Mouse (Mus musculus) neural tube, embryonic 12.5 days (tissue): ENCODE measurements at regions not wholly inside any gene's neighbourhood (a gene's known extent, or its start where the extent isn't known, plus 50 kb on each side); places are given as distances from the start of the nearest gene placed in this dataset.

Experiments used
- ATAC-seq: fragments of 200-750 bp; cut with Nextera tagmentation; 2 replicates; pipeline ENCODE4 v1.8.0; 2017; ENCODE audit warnings: low read depth, mild to moderate bottlenecking, moderate TSS enrichment, moderate library complexity; ENCODE audit not compliant: low FRiP score
- H3K27ac ChIP-seq: fragments of 300-500 bp; sonication (generic); 2 replicates; pipeline ENCODE4 v1.5.1; 2016
- H3K27me3 ChIP-seq: fragments of 300-500 bp; sonication (generic); replicated peaks from 2 replicates; pipeline ENCODE4 v1.6.1; 2016; ENCODE audit warnings: mild to moderate bottlenecking
- H3K36me3 ChIP-seq: fragments of 300-500 bp; sonication (generic); 2 replicates; pipeline ENCODE4 v1.6.1; 2016; ENCODE audit warnings: mild to moderate bottlenecking
- H3K4me1 ChIP-seq: fragments of 300-500 bp; sonication (generic); 2 replicates; pipeline ENCODE4 v1.6.1; 2016
- H3K4me2 ChIP-seq: fragments of 300-500 bp; sonication (generic); replicated peaks from 2 replicates; pipeline ENCODE4 v1.6.1; 2016; ENCODE audit warnings: mild to moderate bottlenecking
- H3K4me3 ChIP-seq: fragments of 300-500 bp; sonication (generic); 2 replicates; pipeline ENCODE4 v1.5.1; 2016
- H3K9ac ChIP-seq: fragments of 300-500 bp; sonication (generic); 2 replicates; pipeline ENCODE4 v1.6.1; 2016; ENCODE audit warnings: mild to moderate bottlenecking
- H3K9me3 ChIP-seq: fragments of 300-500 bp; sonication (generic); 2 replicates; pipeline ENCODE4 v1.6.1; 2016; ENCODE audit warnings: mild to moderate bottlenecking
- WGBS: fragments of 180-500 bp; shearing (Covaris S2); methylation state at CpG from one replicate; pipeline ENCODE4 v1.1.7; 2016; 5-methylcytosine and 5-hydroxymethylcytosine counted together

DNA sequence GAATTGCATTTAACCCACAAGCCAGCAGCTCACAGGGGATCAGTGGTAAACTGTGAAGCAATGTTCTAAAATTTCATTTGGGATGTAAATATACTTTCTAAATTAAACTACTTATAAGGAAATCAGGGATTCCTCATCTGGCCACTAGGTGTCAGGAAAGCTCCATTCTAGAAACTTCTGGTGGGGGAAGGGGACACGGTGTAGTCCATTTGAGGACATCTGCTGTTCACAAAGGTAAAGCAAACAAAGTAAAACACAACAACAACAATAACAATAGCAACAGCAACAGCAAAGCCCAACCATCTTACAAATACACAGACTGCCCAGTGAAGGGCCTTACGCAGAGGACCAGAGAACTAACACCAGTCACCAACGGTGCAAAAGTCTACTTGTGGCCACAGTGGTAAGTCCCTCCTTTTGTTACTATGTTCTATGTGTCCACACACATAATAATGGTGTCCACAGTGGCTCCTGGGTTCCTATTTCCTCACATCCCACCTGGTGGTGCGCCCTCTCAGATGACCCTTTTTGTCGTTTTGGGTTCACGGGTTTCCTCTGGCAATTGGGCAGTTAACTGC, 105.9 kb upstream of the Fam241a start:
- Histone ChIP-seq H3K36me3 (no peaks in the 10 kb centered on the region), H3K9ac (no peak overlapping the region), H3K4me3 (no peak overlapping the region), H3K27ac (no peak overlapping the region), H3K9me3 (no peaks in the 10 kb centered on the region), H3K4me2 (no peak overlapping the region), H3K4me1 (no peaks in the 10 kb centered on the region), H3K27me3 (no peaks in the 10 kb centered on the region)
- 75% methylated on average over 6 of the region's 6 CpGs for WGBS
- ATAC-seq: peak; percentile 71

DNA sequence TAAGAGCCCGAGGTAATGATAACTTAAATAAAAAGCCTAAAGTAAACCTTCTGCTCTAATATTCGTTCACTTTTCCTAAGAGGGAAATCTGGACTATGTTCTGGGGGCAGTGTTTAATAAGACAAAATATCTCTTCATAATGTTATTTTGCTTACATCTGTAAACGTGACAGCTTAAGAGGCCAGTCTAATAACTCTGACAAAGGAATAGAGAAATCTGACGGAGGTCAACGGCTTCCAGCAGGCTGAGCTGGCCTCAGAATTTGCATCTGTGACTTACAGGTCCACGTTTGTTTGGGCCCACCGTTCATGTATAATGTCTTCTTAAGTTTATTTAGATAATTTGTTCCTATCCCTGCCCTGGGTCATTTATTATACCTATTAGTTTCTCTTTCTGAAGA, 99.6 kb upstream of the Fam241a start:
- Histone ChIP-seq H3K27me3 (no peaks in the 10 kb centered on the region), H3K27ac (no peak overlapping the region), H3K36me3 (no peaks in the 10 kb centered on the region), H3K4me3 (no peak overlapping the region), H3K9ac (no peak overlapping the region), H3K9me3 (no peaks in the 10 kb centered on the region), H3K4me2 (no peak overlapping the region), H3K4me1 (no peaks in the 10 kb centered on the region)
- ATAC-seq: no peak
- 76% methylated on average over 7 of the region's 7 CpGs for WGBS

DNA sequence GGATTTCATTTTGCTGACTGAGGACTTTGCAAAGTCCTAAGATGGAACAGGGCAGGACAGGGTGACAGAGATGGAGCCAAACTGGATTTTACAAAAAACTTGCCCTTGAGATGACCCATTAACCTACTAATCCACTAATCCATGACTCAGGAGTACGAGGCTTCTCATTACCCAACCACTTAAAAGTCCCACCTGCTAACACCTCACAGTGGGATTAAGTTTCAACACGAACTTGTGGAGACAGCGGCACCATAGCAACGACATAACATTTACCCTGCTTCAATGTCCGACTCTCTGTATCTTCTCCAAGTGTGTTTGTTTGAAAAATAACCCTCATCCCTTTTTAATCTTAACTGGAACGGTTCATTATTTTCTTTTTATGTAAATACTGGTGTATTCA, 91.5 kb upstream of the Fam241a start:
- no peak overlapping the region for H3K4me3 ChIP-seq
- no peaks in the 10 kb centered on the region for H3K4me1 ChIP-seq
- no peaks in the 10 kb centered on the region for H3K27me3 ChIP-seq
- ATAC-seq: no peak
- H3K9ac ChIP-seq: no peak overlapping the region
- 67% methylated on average over 6 of the region's 6 CpGs for WGBS
- H3K36me3 ChIP-seq: no peaks in the 10 kb centered on the region
- no peak overlapping the region for H3K4me2 ChIP-seq
- H3K9me3 ChIP-seq: no peaks in the 10 kb centered on the region
- H3K27ac ChIP-seq: no peak overlapping the region

DNA sequence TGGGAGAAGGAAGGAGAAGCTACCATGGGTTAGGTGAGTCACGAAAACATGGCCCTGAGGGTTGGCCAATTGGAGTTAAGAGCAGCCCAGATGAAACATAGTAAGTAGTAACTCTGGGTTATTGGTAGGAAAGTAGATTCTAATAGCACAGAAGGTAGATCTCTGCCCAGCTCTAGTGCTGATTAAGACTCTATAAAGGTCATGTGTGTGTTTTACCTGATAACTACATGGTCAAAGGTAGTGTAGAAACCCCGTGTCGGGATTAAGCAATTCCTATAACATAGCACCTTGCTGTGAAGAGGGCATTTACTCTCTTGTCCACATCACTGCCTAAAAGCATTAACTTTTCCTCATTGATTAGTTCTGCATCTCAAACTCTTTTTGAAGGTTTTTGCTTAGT, 89.0 kb upstream of the Fam241a start:
- Histone ChIP-seq H3K27me3 (no peaks in the 10 kb centered on the region), H3K4me1 (no peaks in the 10 kb centered on the region), H3K9ac (no peak overlapping the region), H3K9me3 (no peaks in the 10 kb centered on the region), H3K27ac (no peak overlapping the region), H3K4me3 (no peak overlapping the region), H3K36me3 (no peaks in the 10 kb centered on the region), H3K4me2 (no peak overlapping the region)
- no peak for ATAC-seq
- WGBS: 88% methylated on average over 3 of the region's 3 CpGs

DNA sequence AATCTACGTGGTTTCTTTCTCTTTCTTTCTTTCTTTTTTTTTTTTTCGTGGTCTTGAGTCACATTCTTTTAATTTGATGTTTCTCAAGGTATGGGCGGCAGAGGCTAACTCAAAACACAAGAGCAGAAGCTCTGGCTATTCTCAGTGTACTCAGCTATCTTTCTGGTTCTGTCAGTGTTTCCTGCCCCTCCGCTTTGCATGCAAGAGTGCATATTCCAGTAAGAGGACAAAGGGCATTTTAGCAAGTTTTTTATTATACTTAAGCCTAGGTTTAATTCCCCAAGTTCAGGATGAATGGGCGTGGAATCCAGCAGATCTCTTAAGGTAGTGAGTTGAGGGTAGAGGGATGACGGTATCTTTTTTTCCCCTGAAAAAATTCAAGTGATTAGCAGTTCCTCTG, 81.1 kb upstream of the Fam241a start:
- ATAC-seq: no peak
- H3K9ac ChIP-seq: no peak overlapping the region
- WGBS: 83% methylated on average over 6 of the region's 6 CpGs

DNA sequence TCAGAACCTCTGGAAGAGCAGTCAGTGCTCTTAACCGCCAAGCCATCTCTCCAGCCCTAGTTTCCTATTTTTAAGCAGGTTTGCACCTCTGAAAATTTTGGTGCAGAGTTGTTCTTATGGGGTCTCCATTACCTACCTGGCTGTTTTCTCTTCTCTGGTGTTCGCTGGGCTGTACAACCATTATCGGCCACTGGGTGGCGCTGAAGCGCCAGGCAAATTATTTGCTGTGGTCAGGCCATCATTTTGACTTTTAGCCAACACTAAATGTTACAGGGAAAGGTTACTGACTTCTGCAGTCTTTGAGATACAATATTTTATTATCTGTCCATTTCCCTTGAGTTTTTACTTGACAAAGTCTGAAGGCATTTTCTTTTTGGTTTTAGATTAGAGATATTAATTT, 74.8 kb upstream of the Fam241a start:
- H3K36me3 ChIP-seq: no peaks in the 10 kb centered on the region
- WGBS: 8% methylated on average over 5 of the region's 5 CpGs
- H3K27me3 ChIP-seq: no peaks in the 10 kb centered on the region
- H3K27ac ChIP-seq: no peak overlapping the region
- H3K9me3 ChIP-seq: no peaks in the 10 kb centered on the region
- H3K4me1 ChIP-seq: no peaks in the 10 kb centered on the region
- ATAC-seq: no peak
- H3K4me3 ChIP-seq: no peak overlapping the region
- H3K9ac ChIP-seq: no peak overlapping the region
- no peak overlapping the region for H3K4me2 ChIP-seq

More for the DNA sequence above, 81.1 kb upstream of the Fam241a start:
- H3K27ac ChIP-seq: no peak overlapping the region
- no peaks in the 10 kb centered on the region for H3K27me3 ChIP-seq
- no peaks in the 10 kb centered on the region for H3K9me3 ChIP-seq
- no peak overlapping the region for H3K4me3 ChIP-seq
- H3K4me1 ChIP-seq: no peaks in the 10 kb centered on the region
- H3K36me3 ChIP-seq: no peaks in the 10 kb centered on the region
- H3K4me2 ChIP-seq: no peak overlapping the region

DNA sequence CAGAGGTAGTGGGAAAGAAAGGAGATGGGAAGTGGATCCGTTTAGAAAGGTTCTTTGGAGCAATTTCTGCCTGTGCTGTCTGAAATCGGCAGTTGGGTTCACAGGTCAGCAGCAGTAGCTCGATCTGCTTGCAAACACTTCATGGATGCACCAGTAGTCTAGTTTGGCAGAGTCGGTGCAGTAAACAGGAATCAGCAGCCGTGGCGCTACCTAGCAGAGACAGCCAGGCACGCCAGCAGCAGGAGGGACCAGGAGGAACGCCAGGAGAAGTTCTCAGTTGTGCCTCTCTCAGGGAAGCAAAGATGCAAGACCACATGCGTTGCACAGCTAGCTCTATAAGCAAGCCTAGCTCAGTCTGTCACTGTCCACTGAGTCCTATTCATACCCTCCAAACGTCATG, 71.0 kb upstream of the Fam241a start:
- Histone ChIP-seq H3K4me1 (no peaks in the 10 kb centered on the region), H3K36me3 (no peaks in the 10 kb centered on the region), H3K4me2 (no peak overlapping the region), H3K27me3 (no peaks in the 10 kb centered on the region), H3K9ac (no peak overlapping the region), H3K27ac (no peak overlapping the region), H3K9me3 (no peaks in the 10 kb centered on the region), H3K4me3 (no peak overlapping the region)
- ATAC-seq: no peak
- 81% methylated on average over 10 of the region's 10 CpGs for WGBS

DNA sequence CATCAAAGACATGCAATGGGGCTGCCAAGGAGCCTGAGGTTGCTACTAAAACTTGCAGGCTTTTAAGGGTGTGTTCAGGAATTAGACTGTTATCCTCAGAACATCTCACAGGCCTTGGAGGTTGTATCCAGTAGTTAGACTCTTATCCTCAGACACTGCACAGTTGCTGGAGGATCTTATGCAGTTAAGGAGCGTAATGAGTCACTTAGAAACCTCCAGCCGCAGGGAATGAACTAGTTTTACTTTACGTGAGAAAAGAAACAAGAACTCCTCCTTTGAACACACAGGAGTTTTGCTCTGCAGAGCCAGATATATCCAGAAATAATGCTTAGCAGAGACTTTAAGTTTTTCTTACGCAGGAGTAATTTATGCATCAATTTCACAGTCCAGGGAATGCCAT, 70.1 kb upstream of the Fam241a start:
- Histone ChIP-seq H3K36me3 (no peaks in the 10 kb centered on the region), H3K4me1 (no peaks in the 10 kb centered on the region), H3K27me3 (no peaks in the 10 kb centered on the region), H3K4me3 (no peak overlapping the region), H3K9me3 (no peaks in the 10 kb centered on the region), H3K27ac (no peak overlapping the region), H3K9ac (no peak overlapping the region), H3K4me2 (no peak overlapping the region)
- WGBS: 76% methylated on average over 4 of the region's 4 CpGs
- no peak for ATAC-seq

DNA sequence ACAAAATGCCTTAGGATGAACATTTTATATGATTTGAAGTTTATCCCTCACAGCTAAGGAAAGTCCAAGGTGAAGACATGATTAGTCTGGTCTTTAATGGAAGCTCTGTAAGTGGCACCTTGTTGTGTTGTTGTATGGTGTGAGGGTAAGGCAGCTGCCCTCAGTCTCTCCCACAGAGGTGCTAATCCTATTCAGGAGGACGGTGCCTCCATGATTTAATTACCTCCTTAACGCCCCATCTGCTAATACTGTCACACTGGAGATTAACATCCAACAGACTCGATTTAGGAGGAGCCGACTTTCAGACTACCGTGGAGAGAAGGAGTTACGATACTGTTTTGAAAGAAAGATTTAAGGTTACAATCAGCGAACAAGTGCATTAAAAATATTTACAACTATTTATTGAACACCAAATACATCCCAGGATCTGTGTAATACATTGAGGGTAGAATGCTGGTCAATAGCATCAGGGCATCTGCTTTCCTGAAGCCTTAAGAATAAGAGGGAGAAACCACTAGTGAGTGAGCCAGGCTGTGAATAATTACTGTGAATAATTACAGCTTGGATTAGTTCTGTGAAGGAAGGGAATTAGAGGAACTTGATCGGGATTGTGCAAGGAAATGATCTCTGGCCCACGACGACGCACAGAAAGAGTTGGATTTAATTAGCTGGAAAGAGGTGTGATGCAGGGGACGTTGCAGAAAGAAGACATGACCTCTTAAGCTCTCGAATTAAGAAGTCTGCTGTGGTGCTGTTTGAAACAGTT, 63.0 kb upstream of the Fam241a start:
- Histone ChIP-seq H3K9ac (no peak overlapping the region), H3K9me3 (no peaks in the 10 kb centered on the region), H3K4me2 (no peak overlapping the region), H3K36me3 (no peaks in the 10 kb centered on the region), H3K27ac (no peak overlapping the region), H3K27me3 (no peaks in the 10 kb centered on the region), H3K4me3 (no peak overlapping the region), H3K4me1 (no peaks in the 10 kb centered on the region)
- ATAC-seq: peak; percentile 71; the same call in 1 of the 2 replicates
- WGBS: 32% methylated on average over 13 of the region's 13 CpGs

DNA sequence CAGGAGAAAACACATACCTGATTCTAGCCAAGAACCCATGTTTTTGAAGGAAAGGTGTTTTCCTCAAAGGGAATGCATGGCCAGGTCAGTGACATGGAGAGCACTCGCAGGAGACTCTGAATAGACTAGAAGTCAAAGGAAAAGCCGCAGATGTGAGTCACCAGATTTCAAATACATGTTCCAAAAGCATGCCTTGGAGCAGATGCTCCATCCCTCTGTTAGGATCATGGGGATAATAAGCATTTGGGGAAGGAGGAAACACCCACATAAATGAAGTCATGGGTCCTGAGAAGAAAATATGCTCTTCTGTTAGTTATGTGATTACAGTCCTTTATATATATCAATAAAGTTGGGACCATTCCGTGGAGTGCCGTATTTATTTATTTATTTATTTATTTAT, 58.7 kb upstream of the Fam241a start:
- no peak overlapping the region for H3K27ac ChIP-seq
- no peak overlapping the region for H3K9ac ChIP-seq
- no peak overlapping the region for H3K4me3 ChIP-seq
- H3K4me2 ChIP-seq: no peak overlapping the region
- H3K4me1 ChIP-seq: no peaks in the 10 kb centered on the region
- H3K36me3 ChIP-seq: no peaks in the 10 kb centered on the region
- ATAC-seq: no peak
- H3K9me3 ChIP-seq: no peaks in the 10 kb centered on the region
- 95% methylated on average over 4 of the region's 4 CpGs for WGBS
- H3K27me3 ChIP-seq: no peaks in the 10 kb centered on the region

DNA sequence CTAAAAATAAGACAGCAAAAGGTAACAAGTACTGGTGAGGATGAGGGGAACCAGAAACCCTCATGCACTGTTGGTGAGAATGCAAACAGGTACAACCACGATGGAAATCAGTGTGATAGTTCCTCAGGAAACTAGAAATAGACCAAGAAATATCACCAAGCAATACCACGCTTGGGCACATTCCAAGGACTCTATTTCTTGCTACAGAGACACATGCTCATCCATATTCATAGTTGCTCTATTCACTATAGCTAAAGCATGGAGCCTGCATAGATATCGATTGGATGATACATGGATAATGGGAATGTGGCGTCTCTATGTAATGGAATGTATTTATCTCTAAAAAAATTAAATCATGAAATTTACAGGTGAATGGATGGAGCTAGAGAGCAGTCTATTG, 57.5 kb upstream of the Fam241a start:
- no peaks in the 10 kb centered on the region for H3K36me3 ChIP-seq
- H3K4me1 ChIP-seq: no peaks in the 10 kb centered on the region
- no peak overlapping the region for H3K4me3 ChIP-seq
- no peak overlapping the region for H3K9ac ChIP-seq
- 88% methylated on average over 4 of the region's 4 CpGs for WGBS
- no peak overlapping the region for H3K27ac ChIP-seq
- no peaks in the 10 kb centered on the region for H3K27me3 ChIP-seq
- no peak overlapping the region for H3K4me2 ChIP-seq
- H3K9me3 ChIP-seq: no peaks in the 10 kb centered on the region
- no peak for ATAC-seq

DNA sequence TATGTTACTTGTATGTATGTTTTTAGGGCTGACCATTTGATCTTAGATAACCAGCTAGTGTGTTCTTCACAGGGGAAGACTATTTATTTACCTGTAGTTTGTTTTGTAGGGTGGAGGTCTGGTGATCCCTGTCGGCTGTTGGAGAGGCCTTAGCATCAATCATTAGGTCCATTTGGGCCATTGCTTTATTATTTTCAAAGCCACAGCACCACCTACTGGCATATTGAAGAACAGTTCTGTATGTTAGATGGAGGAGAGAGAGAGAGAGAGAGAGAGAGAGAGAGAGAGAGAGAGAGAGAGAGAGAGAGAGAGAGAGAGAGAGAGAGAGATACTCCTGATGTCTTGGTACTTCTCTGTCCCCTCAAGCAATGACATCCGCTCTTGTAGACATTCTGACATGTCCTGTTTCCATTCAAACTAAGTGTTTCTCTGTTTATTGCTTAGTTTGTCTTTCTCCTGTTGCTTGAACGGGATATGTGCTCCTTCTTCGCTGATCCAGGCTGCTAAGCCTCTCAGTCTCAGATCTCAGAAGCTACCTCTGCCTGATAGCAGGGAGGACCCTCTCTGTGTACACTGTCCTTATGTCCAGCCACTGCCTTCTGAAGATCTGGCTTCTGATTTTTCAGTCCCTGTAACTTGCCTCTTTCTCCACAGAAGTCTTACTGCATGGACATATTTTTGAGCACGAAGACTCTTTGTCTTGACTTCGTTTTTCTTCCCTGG, 52.9 kb upstream of the Fam241a start:
- Histone ChIP-seq H3K27me3 (no peaks in the 10 kb centered on the region), H3K27ac (no peak overlapping the region), H3K4me3 (no peak overlapping the region), H3K36me3 (no peaks in the 10 kb centered on the region), H3K4me2 (no peak overlapping the region), H3K9ac (no peak overlapping the region), H3K4me1 (no peaks in the 10 kb centered on the region), H3K9me3 (no peaks in the 10 kb centered on the region)
- 47% methylated on average over 6 of the region's 6 CpGs for WGBS
- ATAC-seq: peak; percentile 17; the same call in 1 of the 2 replicates
